Mouse (Mus musculus) MEL (cell line): ENCODE results near the gene Pde4dip.

Experiments
- BHLHE40 ChIP-seq: IDR thresholded peaks from 2 replicates; pipeline ENCODE4 v1.6.1; 2012; ENCODE audit warnings: low read depth, mild to moderate bottlenecking, inconsistent platforms, low read length, improper control_type of control experiment, borderline replicate concordance
- CHD1 ChIP-seq: IDR thresholded peaks from 2 replicates; pipeline ENCODE4 v1.6.1; 2012; ENCODE audit warnings: low read depth, mild to moderate bottlenecking, inconsistent platforms, low read length, improper control_type of control experiment
- CTCF ChIP-seq, 3 experiments: IDR thresholded peaks in 2 of 3; conservative IDR thresholded peaks in 1 of 3; 2 replicates each; pipeline ENCODE4 v1.5.1; 2011 to 2012; ENCODE audit warnings: low read length in 3 of 3, low read depth in 2 of 3, mild to moderate bottlenecking in 2 of 3, improper control_type of control experiment in 1 of 3, inconsistent platforms in 1 of 3, mixed read lengths in 1 of 3, moderate library complexity in 1 of 3; ENCODE audit not compliant: control insufficient read depth in 1 of 3, insufficient read depth in 1 of 3, poor library complexity in 1 of 3, severe bottlenecking in 1 of 3
- EP300 ChIP-seq, 2 experiments: IDR thresholded peaks; 2 replicates each; pipeline ENCODE4 v1.6.1; 2011; ENCODE audit warnings: improper control_type of control experiment in 2 of 2, low read length in 2 of 2, low read depth in 1 of 2, mild to moderate bottlenecking in 1 of 2
- MAX ChIP-seq: IDR thresholded peaks from 2 replicates; pipeline ENCODE4 v1.6.1; 2011; ENCODE audit warnings: low read length, improper control_type of control experiment
- MAZ ChIP-seq: IDR thresholded peaks from 2 replicates; pipeline ENCODE4 v1.6.1; 2012; ENCODE audit warnings: low read depth, mild to moderate bottlenecking, inconsistent platforms, low read length, improper control_type of control experiment
- MYC ChIP-seq: IDR thresholded peaks from 2 replicates; pipeline ENCODE4 v1.6.1; 2011; ENCODE audit warnings: low read depth, mild to moderate bottlenecking, low read length, improper control_type of control experiment, moderate library complexity
- POLR2A ChIP-seq, 2 experiments: IDR thresholded peaks; 2 replicates each; pipeline ENCODE4 v1.6.1; 2011 to 2012; ENCODE audit warnings: low read length in 2 of 2, mild to moderate bottlenecking in 2 of 2, control low read depth in 1 of 2, improper control_type of control experiment in 1 of 2, low read depth in 1 of 2, moderate library complexity in 1 of 2; ENCODE audit not compliant: control insufficient read depth in 1 of 2, insufficient read depth in 1 of 2, poor library complexity in 1 of 2
- SMC3 ChIP-seq: IDR thresholded peaks from 2 replicates; pipeline ENCODE4 v1.6.1; 2011; ENCODE audit warnings: low read depth, low read length, improper control_type of control experiment
- TBP ChIP-seq: IDR thresholded peaks from 2 replicates; pipeline ENCODE4 v1.8.0; 2011; ENCODE audit warnings: low read depth, low read length, improper control_type of control experiment
- ZMIZ1 ChIP-seq: IDR thresholded peaks from 2 replicates; pipeline ENCODE4 v1.6.1; 2012; ENCODE audit warnings: low read depth, mild to moderate bottlenecking, inconsistent platforms, low read length, improper control_type of control experiment, moderate library complexity

DNA sequence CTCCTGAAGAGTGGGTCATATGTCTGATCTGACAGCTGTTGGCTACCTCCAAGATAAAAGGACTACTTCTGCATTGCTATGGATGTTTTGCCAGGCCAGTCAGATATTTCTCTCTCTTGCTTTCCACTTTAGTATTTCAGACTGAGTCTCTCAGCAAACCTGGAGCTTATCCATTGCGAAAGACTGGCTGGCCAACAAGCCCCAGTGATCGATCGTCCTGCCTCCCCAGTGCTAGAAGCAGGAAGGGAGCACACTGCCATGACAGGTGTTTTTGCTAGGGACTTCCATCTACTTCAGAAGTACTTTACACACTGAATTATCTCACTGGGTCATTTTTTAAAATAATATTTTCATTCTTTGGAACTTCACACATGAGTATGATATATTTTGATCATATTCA, 210.1 kb downstream of the Pde4dip start:
- no peak for TF ChIP-seq CTCF (IDR thresholded peaks at IDR 0.05 in 2 of 3, conservative IDR thresholded peaks at IDR 0.05 in 1 of 3; ENCODE audit: control insufficient read depth in 1 of 3, insufficient read depth in 1 of 3, low read depth in 2 of 3, low read length in 3 of 3, poor library complexity in 1 of 3, severe bottlenecking in 1 of 3)
- TF ChIP-seq CHD1 = no peak
- TF ChIP-seq TBP = no peak
- no peak for TF ChIP-seq BHLHE40
- TF ChIP-seq MAZ = no peak
- no peak for TF ChIP-seq MAX
- TF ChIP-seq POLR2A (IDR thresholded peaks at IDR 0.05; ENCODE audit: control insufficient read depth in 1 of 2, insufficient read depth in 1 of 2, low read depth in 1 of 2, low read length in 2 of 2, poor library complexity in 1 of 2) = no peak
- TF ChIP-seq EP300 (IDR thresholded peaks at IDR 0.05; ENCODE audit: low read depth in 1 of 2, low read length in 2 of 2) = no peak
- TF ChIP-seq MYC = no peak
- TF ChIP-seq SMC3 = no peak
- no peak for TF ChIP-seq ZMIZ1
